Mouse (Mus musculus): ENCODE data around the gene Wscd2.

The Wscd2 gene

DNA sequence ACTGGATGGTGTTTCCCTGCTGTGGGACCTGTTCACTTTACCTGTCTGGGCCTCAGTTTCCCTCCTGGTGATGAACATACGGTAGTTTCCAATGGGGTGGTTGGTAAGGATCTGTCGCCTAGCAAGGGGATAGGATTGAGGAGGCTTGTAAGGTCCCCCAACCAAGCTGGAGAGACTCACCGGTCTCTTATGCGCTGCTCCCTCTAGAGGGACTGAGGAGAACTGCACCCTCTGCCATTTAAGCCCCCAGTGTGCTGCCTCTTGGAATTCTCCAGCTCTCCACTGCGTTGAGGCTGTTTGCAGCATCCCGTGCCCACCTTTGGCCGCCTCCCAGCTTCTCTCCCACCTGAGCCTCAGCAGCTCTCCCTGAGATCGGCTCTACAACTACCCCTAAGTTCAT, 90.1 kb downstream of the Wscd2 start:
- ChIA-PET CTCF (interaction anchor here (0.5 to 2.5 kb wide), 62 partner anchors 8 to 577 kb away, joined by 3 to 22 read pairs (median 4); partner anchors contain the start of genes 1700069L16Rik (in 3 of the 4), Ficd (in 2 of the 4), Sgsm1 (in 1 of the 4) and Tmem211 (in 1 of the 4)), POLR2A (interaction anchor here (0.6 to 4.3 kb wide), 41 partner anchors 10 to 400 kb away, joined by 3 to 25 read pairs (median 3); partner anchors contain the start of genes 1700069L16Rik (in 2 of the 4) and Sgsm1 (in 1 of the 4))

DNA sequence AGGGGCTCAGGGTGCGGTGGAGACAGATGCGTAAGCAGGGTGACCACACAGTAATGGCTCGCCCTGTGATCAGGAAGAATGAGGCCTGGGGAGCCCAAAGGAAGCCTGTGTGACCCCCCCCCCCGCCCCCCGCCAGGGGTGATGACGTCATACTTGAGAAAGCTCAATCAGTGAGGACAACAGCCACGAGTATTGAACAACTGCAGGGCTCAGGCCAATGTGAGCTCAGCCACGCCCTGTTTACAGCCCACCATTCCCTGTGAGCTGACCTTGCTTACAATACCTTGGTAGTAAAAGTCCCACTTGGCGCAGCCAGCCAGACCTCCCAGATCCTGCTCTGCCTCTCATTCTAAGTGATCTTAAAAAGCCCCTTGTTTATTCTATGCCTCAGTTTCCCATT, 90.7 kb downstream of the Wscd2 start:
- CTCF ChIA-PET = interaction anchor here (0.6 to 2.5 kb wide), 65 partner anchors 9 to 1850 kb away, joined by 3 to 22 read pairs (median 4); partner anchors contain the start of genes 1700069L16Rik (in 3 of the 4), Ficd (in 2 of the 4), Iscu (in 1 of the 4) and Sart3 (in 1 of the 4)

DNA sequence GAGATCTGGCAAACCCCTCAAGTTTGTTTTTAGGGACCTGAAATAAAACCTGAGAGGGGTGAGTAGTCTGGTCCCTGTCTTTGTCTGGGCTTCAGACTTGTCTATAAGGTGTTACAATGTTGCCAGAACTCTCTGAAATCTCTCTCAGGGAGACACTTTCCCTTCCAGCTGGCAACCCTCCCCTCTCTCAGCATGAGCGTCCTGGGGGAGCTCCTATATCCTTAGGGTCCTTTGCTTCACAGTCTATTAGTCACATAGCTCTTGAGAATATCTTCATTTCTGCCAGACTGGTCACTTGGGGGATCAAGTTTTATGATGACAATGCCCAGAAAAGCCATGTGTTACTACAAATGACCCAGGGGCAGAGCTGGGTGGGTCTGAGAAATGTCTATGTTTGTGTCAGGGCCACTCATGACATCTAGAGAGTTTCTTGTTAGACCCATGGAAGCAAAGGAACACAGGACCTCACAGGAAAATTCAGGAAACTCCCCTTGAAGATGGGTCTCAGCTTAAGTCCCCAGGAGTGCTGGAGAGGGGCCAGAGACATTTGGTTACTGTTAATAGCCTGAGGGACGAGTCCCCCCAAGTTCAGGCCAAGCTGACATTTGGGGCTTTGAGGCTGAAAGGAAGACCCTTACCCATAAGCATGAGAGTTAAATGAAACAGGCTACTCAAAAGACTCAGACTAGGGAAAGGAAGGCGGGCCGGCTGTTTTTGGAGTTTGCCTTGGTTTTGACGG, 93.5 kb downstream of the Wscd2 start:
- ChIA-PET CTCF (interaction anchor here in 1 of 4 experiments (0.6 to 1.9 kb wide), 3 partner anchors 11 to 208 kb away, joined by 3 to 6 read pairs (median 4); partner anchors contain the start of gene 1700069L16Rik), POLR2A (interaction anchor here in 3 of 4 experiments (0.7 to 5.6 kb wide), 11 partner anchors 9 to 547 kb away, joined by 3 to 102 read pairs (median 5); no protein-coding TSS in a partner anchor)

More for the DNA sequence above, 90.7 kb downstream of the Wscd2 start:
- POLR2A ChIA-PET = interaction anchor here (0.6 to 4.3 kb wide), 39 partner anchors 9 to 446 kb away, joined by 3 to 25 read pairs (median 3); partner anchors contain the start of genes 1700069L16Rik (in 2 of the 4) and Sgsm1 (in 1 of the 4)

DNA sequence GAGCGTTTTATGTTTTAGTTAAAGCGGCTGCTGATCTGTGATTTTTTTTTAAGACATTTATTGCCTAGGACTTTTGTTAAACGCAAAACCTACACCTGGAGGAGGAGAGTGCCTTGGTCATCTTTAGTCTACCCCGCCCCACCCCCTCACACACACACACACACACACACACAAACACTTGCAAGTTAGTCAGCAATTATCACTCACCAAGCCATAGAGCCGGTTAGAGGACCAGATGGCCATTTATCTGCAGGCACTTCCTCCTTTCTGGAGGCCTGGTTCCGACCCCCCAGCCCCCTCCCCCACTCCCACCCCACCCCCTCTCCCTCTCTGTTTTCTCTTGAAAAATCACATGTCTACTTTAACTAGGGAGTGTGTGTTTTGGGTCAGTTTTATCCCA, 94.3 kb downstream of the Wscd2 start:
- POLR2A ChIA-PET = interaction anchor here in 3 of 4 experiments (0.6 to 5.6 kb wide), 33 partner anchors 7 to 308 kb away, joined by 3 to 102 read pairs (median 7); partner anchors contain the start of genes 1700069L16Rik (in 1 of the 3) and Ficd (in 1 of the 3)
- CTCF ChIA-PET = interaction anchor here in 1 of 4 experiments (0.6 to 4.2 kb wide), 3 partner anchors 29 to 139 kb away, joined by 3 to 31 read pairs (median 3); partner anchors contain the start of gene 1700069L16Rik

DNA sequence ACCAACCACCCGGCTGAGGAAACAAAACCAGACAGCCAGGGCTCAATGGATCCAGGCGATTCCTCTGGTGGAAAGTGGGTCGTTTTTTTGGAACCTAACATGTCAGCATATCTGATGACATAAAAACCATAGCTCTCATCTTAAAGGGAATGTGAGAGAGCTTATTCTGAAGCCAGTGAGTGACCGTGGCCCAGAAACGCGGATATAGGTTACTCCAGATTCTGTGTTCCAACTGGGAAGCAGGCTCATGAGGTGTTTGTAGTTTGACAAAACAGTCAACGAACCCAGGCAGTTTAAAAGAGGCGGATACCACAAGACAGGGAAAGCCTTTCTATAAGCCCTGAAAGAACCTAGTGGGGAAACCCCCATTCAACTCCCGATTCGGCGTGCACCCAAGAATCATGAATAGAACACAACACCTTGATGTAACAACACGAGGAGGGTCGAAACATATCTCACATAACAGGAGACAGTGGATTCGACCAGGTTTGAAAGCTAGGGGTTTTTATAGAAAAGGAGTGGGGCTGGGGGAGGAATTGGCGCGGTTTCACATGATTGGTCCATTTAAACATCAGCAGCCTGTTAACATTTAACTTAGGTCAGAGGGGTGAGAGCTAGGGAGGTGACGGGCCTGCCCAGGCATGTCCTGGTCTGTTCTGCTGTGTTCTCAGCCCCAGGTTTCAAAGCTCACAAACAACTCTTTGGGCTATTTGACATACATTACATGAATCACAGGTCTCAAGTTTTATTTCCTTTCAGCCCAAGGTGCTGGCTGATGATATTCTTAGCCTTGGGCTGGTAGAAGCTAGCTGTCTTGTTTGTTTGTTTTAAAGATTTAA, 95.7 kb downstream of the Wscd2 start:
- CTCF ChIA-PET = interaction anchor here (0.7 to 4.2 kb wide), 26 partner anchors 8 to 230 kb away, joined by 3 to 31 read pairs (median 4); partner anchors contain the start of gene 1700069L16Rik (in 4 of the 4)
- POLR2A ChIA-PET = interaction anchor here (0.5 to 5.6 kb wide), 144 partner anchors 8 to 1400 kb away, joined by 3 to 102 read pairs (median 4); partner anchors contain the start of genes 1700069L16Rik (in 3 of the 4), Ficd (in 2 of the 4) and Tmem211 (in 1 of the 4)

DNA sequence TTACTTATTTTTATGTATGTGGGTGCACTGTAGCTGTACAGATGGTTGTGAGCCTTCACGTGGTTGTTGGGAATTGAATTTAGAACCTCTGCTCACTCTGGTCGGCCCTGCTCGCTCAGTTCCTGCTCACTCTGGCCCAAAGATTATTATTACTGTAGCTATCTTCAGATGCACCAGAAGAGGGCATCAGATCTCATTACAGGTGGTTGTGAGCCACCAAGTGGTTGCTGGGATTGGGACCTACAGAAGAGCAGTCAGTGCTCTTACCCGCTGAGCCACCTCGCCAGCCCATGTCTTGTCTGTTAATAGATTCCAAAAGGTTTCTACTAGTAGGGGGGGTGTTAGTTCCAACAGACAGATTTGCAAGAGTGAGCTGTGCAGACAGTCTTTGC, 96.3 kb downstream of the Wscd2 start:
- ChIA-PET CTCF (interaction anchor here (0.6 to 4.2 kb wide), 27 partner anchors 9 to 426 kb away, joined by 3 to 31 read pairs (median 4); partner anchors contain the start of gene 1700069L16Rik (in 4 of the 4)), POLR2A (interaction anchor here (0.6 to 5.6 kb wide), 107 partner anchors 9 to 974 kb away, joined by 3 to 102 read pairs (median 5); partner anchors contain the start of genes 1700069L16Rik (in 2 of the 4), Ficd (in 2 of the 4) and Tmem211 (in 1 of the 4))

DNA sequence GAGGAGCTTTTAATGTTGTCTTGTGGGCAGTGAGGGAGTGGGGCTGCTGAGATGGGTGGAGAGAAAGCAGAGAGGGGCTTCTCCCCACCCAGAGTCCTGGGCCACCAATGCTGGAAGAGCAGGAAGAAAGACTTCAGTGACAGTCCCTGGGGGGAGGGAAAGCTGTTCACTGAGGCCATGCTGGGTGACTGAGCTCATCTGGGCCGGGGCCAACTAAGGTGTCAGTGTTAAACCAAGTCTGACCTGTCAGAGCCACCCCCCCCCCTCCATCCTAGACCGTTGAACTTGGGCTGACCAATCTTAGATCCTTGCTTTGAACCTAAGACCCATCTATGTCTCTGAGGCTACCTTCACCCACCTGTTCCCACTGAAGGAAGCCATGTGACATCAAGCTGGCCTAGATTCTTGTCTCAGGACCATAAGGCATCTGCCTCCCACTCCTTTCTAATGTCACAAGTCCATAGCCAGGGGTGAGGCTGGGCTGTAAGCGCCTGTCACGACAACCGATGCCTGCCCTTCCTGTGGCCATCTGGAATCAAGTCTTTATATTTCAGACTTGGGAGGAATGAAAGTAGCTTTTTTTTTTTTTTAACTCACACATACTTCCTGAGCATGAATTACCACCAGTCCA, 100.0 kb downstream of the Wscd2 start:
- ChIA-PET POLR2A (interaction anchor here in 3 of 4 experiments (0.5 to 1.8 kb wide), 13 partner anchors 9 to 1451 kb away, joined by 3 to 8 read pairs (median 3); partner anchors contain the start of gene 1700069L16Rik (in 1 of the 3)), CTCF (interaction anchor here in 3 of 4 experiments (0.6 to 3.5 kb wide), 8 partner anchors 10 to 1845 kb away, joined by 3 to 20 read pairs (median 3); partner anchors contain the start of gene 1700069L16Rik (in 1 of the 3))

DNA sequence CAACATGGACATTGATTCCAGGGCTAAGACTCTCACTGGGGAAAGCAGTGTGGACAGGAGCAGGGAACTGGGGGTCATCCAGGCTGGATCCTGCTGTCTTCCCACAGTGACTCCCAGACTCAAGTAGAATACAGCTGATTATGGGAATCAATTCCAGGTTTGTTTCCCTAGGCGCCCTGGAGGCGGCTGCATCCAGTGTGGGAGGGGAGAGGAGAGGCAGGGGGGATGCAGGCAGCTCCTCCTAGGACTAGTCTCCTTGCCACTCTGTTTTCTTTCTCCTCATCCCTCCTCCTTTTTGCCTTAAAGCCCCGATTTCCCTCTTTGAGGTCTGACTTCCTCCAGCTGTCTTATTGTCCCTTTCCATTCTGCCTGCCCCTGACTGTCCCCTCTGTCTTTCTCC, 101.0 kb downstream of the Wscd2 start:
- ChIA-PET CTCF (interaction anchor here in 3 of 4 experiments (0.6 to 3.5 kb wide), 3 partner anchors 11 to 73 kb away, joined by 5 to 20 read pairs (median 7); no protein-coding TSS in a partner anchor), POLR2A (interaction anchor here in 3 of 4 experiments (0.8 to 1.8 kb wide), 7 partner anchors 9 to 133 kb away, joined by 3 to 4 read pairs (median 3); partner anchors contain the start of gene 1700069L16Rik (in 1 of the 3))

DNA sequence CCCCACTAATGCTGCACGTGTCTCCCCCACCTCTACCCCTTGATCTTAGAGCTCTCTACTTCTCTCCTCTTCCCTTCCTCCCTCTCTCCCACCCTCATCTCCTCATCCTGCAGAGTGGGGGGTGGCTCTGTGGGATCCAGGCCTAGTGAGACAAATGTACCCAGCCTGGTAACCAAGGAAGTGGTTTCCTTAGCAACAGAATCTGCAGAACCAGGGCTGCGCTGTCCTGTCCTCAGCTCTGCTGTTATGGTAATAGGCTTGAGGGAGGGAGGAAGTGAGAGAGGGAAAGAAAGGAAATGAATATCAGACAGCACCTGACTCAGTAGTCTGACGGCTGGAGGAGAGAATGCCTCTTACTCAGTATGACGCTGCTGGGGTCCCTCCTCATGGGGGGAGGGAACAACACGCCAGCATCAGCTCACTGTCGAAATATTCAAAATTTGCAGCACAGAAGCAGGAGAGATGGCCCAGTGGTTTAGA, 101.7 kb downstream of the Wscd2 start:
- ChIA-PET CTCF (interaction anchor here in 2 of 4 experiments (0.7 to 3.5 kb wide), 4 partner anchors 11 to 318 kb away, joined by 3 to 20 read pairs (median 4); no protein-coding TSS in a partner anchor), POLR2A (interaction anchor here in 3 of 4 experiments (0.6 to 1.9 kb wide), 15 partner anchors 8 to 538 kb away, joined by 3 to 6 read pairs (median 3); partner anchors contain the start of genes 1700069L16Rik (in 1 of the 3), Sgsm1 (in 1 of the 3) and Ung (in 1 of the 3))

DNA sequence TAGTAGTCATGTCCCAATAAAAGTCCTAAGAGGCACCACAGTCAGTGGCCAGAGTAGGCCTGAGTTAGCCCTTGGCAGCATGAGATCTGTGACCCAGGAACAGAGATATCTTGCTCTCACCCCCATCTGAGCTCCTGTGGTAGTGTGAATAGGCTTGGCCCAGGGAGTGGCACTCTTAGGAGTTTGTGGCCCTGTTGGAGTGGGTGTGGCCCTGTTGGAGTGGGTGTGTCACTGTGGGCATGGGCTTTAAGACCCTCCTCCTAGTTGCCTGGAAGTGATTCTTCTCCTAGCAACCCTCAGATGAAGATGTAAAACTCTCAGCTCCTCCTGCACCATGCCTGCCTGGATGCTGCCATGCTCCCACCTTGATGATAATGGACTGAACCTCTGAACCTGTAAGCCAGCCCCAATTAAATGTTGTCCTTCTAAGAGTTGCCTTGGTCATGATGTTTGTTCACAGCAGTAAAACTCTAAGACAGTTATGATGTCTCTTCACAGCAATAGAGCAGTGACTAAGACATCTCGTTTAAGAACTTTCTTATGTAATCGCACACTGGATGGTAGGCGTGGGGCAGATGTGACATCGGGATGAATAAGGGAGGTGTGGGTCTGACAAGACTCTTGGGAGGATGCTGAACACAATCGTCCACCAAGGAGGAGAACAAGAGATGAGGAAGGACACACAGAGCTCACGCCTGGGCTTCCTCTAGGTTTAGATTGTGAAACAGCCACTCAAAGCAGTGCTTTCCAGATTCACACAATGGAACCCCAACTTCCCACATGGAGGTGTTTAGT, 104.0 kb downstream of the Wscd2 start:
- ChIA-PET CTCF (interaction anchor here in 3 of 4 experiments (0.5 to 3.5 kb wide), 4 partner anchors 10 to 100 kb away, joined by 3 to 20 read pairs (median 6); no protein-coding TSS in a partner anchor), POLR2A (interaction anchor here in 2 of 4 experiments (0.7 to 9.0 kb wide), 8 partner anchors 8 to 441 kb away, joined by 3 to 102 read pairs (median 4); no protein-coding TSS in a partner anchor)

DNA sequence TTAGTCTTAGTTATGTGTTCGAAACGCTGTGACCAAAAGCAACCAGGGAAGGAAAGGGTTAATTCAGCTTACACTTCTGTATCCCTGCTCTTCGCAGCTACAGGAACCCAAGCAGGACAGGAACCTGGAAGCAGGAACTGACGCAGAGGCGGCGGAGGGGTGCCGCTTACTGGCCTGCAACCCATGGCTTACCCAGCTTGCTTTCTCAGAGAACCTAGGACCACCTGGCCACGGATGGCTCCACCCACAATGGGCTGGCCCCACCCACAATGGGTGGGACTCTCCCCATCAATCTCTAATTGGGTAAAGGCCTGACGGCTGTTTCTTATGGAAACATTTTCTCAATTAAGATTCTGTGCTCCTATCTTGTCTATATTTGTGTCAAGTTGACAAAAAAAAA, 106.1 kb downstream of the Wscd2 start:
- ChIA-PET POLR2A (interaction anchor here (0.7 to 9.0 kb wide), 43 partner anchors 8 to 431 kb away, joined by 3 to 102 read pairs (median 3); partner anchors contain the start of genes Cmklr1 (in 1 of the 4) and Wscd2 (in 1 of the 4)), CTCF (interaction anchor here (0.6 to 2.7 kb wide), 15 partner anchors 10 to 690 kb away, joined by 3 to 23 read pairs (median 3); partner anchors contain the start of genes 1700069L16Rik (in 2 of the 4) and Tmem211 (in 1 of the 4))

DNA sequence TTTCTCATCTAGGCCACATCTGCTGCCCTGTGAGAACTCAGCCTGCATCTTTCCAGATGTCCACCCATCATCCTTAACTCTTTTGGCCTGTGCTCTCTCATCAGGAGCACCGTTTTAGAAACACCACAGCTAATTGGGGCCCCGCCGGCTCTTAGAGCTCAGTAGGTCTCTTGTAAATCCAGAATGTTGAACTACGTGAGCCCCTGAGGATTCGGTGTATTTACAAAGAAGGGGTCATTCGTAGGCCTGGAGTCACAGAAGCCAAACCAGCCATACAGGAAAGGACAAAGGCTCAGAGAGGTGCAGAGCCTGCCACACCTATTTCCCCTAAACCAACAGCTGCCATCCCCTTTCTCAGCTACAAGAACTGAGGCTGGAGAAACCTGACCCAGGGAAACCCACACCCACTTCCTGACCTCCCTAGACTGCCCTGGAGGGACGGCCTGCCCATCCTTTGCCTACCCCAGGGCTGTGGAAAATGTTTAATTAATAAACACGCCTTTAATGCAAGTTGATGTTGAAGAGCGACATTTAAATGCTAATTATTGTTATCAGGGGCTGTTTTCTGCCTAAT, 106.7 kb downstream of the Wscd2 start:
- POLR2A ChIA-PET = interaction anchor here (0.6 to 9.0 kb wide), 34 partner anchors 9 to 432 kb away, joined by 3 to 102 read pairs (median 3); partner anchors contain the start of genes Cmklr1 (in 1 of the 4) and Wscd2 (in 1 of the 4)
- CTCF ChIA-PET = interaction anchor here in 2 of 4 experiments (0.6 to 2.7 kb wide), 9 partner anchors 10 to 442 kb away, joined by 3 to 23 read pairs (median 3); partner anchors contain the start of genes 1700069L16Rik (in 1 of the 2) and Tmem211 (in 1 of the 2)

DNA sequence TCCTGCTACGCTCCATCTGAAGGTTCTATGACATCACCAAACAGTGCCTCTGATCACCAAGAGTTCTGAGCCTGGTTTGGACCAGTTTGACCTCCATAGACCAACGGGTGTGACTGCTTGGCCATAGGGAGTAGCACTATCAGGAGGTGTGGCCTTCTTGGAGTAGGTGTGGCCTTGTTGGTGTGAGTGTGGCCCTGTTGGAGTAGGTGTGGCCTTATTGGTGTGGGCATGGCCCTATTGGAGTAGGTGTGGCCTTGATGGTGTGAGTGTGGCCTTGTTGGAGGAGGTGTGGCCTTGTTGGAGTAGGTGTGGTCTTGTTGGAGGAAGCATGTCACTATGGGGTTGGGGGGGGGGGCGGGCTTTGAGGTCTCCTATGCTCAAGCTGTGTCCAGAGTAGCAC, 110.0 kb downstream of the Wscd2 start:
- ChIA-PET CTCF (interaction anchor here in 1 of 4 experiments (0.6 kb wide), 1 partner anchor 334 kb away, joined by 7 read pairs; no protein-coding TSS in a partner anchor), POLR2A (interaction anchor here in 3 of 4 experiments (0.5 to 9.0 kb wide), 8 partner anchors 10 to 898 kb away, joined by 3 to 102 read pairs (median 4); no protein-coding TSS in a partner anchor)

DNA sequence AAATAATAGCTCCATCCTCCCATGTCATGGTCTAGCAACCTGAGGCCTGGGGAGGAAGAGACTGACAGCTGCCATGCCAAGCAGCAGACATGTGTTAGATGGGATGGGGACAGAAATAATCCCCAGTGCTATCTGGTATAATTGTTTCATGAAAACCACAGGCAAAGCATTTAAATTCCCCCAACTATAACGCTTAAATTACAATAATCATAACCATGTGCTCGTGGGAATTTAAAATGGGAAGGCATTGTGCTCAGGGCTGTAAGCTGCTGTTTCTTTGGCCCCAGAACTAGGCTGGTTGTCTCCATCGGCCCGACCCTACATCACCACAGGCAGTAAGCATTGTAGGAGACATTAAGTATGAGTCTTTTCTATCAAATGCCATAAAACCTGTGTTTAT, 110.7 kb downstream of the Wscd2 start:
- POLR2A ChIA-PET = interaction anchor here in 2 of 4 experiments (0.6 to 9.0 kb wide), 9 partner anchors 9 to 899 kb away, joined by 3 to 102 read pairs (median 4); no protein-coding TSS in a partner anchor
- CTCF ChIA-PET = interaction anchor here in 1 of 4 experiments (0.6 kb wide), 1 partner anchor 333 kb away, joined by 7 read pairs; no protein-coding TSS in a partner anchor

DNA sequence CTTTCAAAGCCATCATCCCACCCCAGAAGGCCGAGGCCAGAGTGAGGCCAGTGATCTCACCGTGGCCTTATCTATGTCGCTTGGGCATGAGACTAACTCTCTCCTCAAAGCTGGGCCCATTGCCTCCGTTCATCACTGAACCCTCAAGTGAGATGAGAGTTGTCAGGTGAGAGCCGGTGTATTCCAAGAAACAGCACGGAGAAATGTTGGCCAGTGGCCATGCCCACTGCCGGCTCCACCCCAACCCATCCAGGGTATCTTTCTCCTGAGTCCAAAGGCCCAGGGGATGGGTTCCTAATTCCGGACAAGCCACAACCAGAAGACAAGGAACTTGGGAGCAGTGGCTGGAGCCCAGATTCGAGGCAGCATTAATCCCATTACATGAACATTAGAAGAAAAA, 113.3 kb downstream of the Wscd2 start:
- CTCF ChIA-PET = no interaction called here
- POLR2A ChIA-PET = interaction anchor here in 2 of 4 experiments (0.9 to 1.0 kb wide), 2 partner anchors 17 to 61 kb away, joined by 3 read pairs; no protein-coding TSS in a partner anchor
